Mouse (Mus musculus) spleen, adult 2 months (tissue): ENCODE data around the gene Krtap4-9.

Experiments used
- CTCF ChIP-seq: fragments of 200-500 bp; IDR thresholded peaks from 2 replicates; pipeline ENCODE4 v1.5.1; 2011; ENCODE audit warnings: mild to moderate bottlenecking, inconsistent platforms; ENCODE audit not compliant: insufficient read depth, insufficient read length, insufficient replicate concordance; ENCODE audit errors: extremely low read depth
- POLR2A ChIP-seq: fragments of 200-500 bp; IDR thresholded peaks from 2 replicates; pipeline ENCODE4 v1.6.1; 2011; ENCODE audit warnings: low read depth, low read length, inconsistent platforms

GRCm38 (mm10) chr11:99768410-99768809, 16.6 kb upstream of the Krtap4-9 start:
- no peak for TF ChIP-seq CTCF
- no peak for TF ChIP-seq POLR2A
